Mouse (Mus musculus) thymus, adult 2 months (tissue): ENCODE data around the gene Ldlrad3.

ENCODE experiments used
- CTCF ChIP-seq: fragments of 200-500 bp; IDR thresholded peaks from 2 replicates; pipeline ENCODE4 v1.5.1; 2012; ENCODE audit warnings: mild to moderate bottlenecking, control low read depth, low read length, moderate library complexity, borderline replicate concordance; ENCODE audit not compliant: control insufficient read depth, poor library complexity, insufficient read depth; ENCODE audit errors: extremely low read depth
- POLR2A ChIP-seq: fragments of 200-500 bp; IDR thresholded peaks from 2 replicates; pipeline ENCODE4 v1.6.1; 2012; ENCODE audit warnings: mild to moderate bottlenecking, low read length, control low read depth, moderate library complexity; ENCODE audit not compliant: control insufficient read depth, poor library complexity, insufficient read depth; ENCODE audit errors: extremely low read depth

GRCm38 (mm10) chr2:101932169-101932936 is 253.8 kb downstream of the Ldlrad3 start:
- TF ChIP-seq CTCF: no peak
- no peak for TF ChIP-seq POLR2A
